Comparison of ENCODE assay signal across 8 mouse cellular contexts in the genomic region with DNA sequence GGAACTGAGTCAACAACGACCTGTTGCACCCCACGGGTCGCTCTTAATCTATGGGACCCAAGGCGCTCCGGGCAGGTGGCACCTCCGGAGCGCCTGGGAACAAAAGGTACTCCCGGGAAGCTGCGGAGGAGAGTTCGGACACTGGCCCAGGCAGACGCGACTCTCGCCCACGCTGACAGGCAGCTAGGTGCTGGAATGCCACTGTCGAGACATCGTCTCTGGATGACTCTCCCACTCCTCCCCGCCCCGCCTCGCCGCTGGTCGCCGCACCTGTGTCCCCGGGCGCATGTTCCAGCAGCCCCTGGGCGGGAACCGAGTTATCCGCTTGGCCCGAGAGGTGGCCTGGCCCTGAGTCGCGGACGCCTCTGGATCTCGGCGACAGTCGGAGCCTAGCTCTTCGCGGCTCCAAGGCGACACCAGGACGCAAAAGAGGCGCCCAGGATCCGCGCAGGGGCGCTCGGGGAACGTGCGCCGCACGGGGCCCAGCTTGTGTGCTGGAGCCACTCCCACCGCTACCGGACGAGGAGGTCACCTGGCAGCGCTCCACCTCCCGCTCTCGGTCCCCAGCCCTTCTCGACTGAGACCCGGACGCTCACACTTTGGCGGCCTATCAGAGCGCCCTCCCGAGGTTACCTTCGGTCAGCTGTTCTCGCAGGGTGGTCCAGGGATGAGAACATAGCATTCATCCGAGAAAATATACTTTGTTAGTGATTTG. TPM values are rescaled to one million over a fixed set of nuclear protein-coding genes. Genes with fewer than 3 reads are reported as not detected.
A peak's percentile ranks its signal among the peaks of the same experiment; 100 is the strongest.
DNase-seq lines count a peak whose midpoint lies in the region; ATAC-seq and TF ChIP-seq lines count a peak whose summit lies in the region.

A gene (minus strand): TSS at position 601 of the 715 bp plus-strand sequence.

- under 1% methylated on average over 62 of the region's 62 CpGs for WGBS in hindbrain, embryonic 15.5 days

- POLR2A ChIA-PET in Patski (lab: Charles Lee): interaction anchor here (0.6 to 1.1 kb wide), 3 partner anchors 9 to 424 kb away, joined by 3 to 5 read pairs (median 4); no protein-coding TSS in a partner anchor

- H3K4me3 ChIP-seq in gastrocnemius, adult 2 months: peak within 1 kb of the TSS; percentile 68
- H3K4me3 ChIP-seq in hindbrain, embryonic 15.5 days: peak within 1 kb of the TSS; percentile 56

- no peaks in the 10 kb centered on the region for H3K9me3 ChIP-seq in hindbrain, embryonic 15.5 days

- peak within 1 kb of the TSS; percentile 47 for H3K9ac ChIP-seq in hindbrain, embryonic 15.5 days

- no peak for DNase-seq in Patski (ENCODE audit: low read depth, low spot score)
- peak; percentile 68 to 77 for DNase-seq in cerebellum, postnatal 10 days
- peak; percentile 62 for DNase-seq in gastrocnemius, adult 2 months
- peak; percentile 28 to 38 for DNase-seq in left cerebral cortex, postnatal 25 days (ENCODE audit: low spot score in 2 of 2)
- DNase-seq in right cerebral cortex, postnatal 10 days (ENCODE audit: low spot score in 2 of 2): peak; percentile 40 to 51
- peak; percentile 24 for DNase-seq in urinary bladder, postnatal 10 days (ENCODE audit: low spot score)

- peak; percentile 61 for TF ChIP-seq CTCF in Patski (IDR thresholded peaks at IDR 0.05)
- TF ChIP-seq CTCF in gastrocnemius, adult 2 months (IDR thresholded peaks at IDR 0.05): peak; percentile 7; the same call in 1 of the 2 replicates

- peak within 1 kb of the TSS; percentile 35 for H3K27ac ChIP-seq in gastrocnemius, adult 2 months
- no peak within 1 kb of the TSS for H3K27ac ChIP-seq in hindbrain, embryonic 15.5 days (replicated peaks)

- peaks cover 10% of the 10 kb centered on the region for H3K4me1 ChIP-seq in hindbrain, embryonic 15.5 days (replicated peaks)

- intact Hi-C loops in gastrocnemius, adult 2 months (cut with DNase I): no loop called here
- intact Hi-C loops in left cerebral cortex, postnatal 25 days (cut with DNase I): no loop called here

- H3K4me2 ChIP-seq in hindbrain, embryonic 15.5 days: peak within 1 kb of the TSS; percentile 98

- CTCF ChIA-PET in Patski (lab: Charles Lee): interaction anchor here (0.8 to 1.5 kb wide), 2 partner anchors 15 to 16 kb away, joined by 3 to 5 read pairs; no protein-coding TSS in a partner anchor

- in situ Hi-C loops in Patski (cut with MboI; ENCODE audit: low pct_unique_long_range_greater_than_20kb): no loop called here

- H3K36me3 ChIP-seq in hindbrain, embryonic 15.5 days: no peaks in the 10 kb centered on the region

- no peaks in the 10 kb centered on the region for H3K27me3 ChIP-seq in Patski
- peaks cover 20% of the 10 kb centered on the region; the same call in 1 of the 2 replicates for H3K27me3 ChIP-seq in hindbrain, embryonic 15.5 days

- peak; percentile 74 for ATAC-seq in Patski
- peak; percentile 82 for ATAC-seq in hindbrain, embryonic 15.5 days (ENCODE audit: low FRiP score, low read depth)
- peak; percentile 60 for ATAC-seq in megakaryocyte progenitor cell, adult 5-6 weeks (replicated peaks; ENCODE audit: poor library complexity)

RNA-seq across cellular contexts. Expression of the gene that starts here (rescaled TPM):
- polyA plus RNA-seq in Patski (2021): 6.5 TPM
- total RNA-seq in gastrocnemius, adult 2 months (2021): under 1 TPM; 0.20 to 0.23 TPM
- 0.64 and 0.69 TPM in 2 replicates for polyA plus RNA-seq in hindbrain, embryonic 15.5 days (2015; fragmentation: Nextera tagmentation; extraction: Ambion mirVana)
- under 1 TPM; 0.25 to 0.48 TPM for total RNA-seq in left cerebral cortex, postnatal 25 days (2021)
- total RNA-seq in megakaryocyte progenitor cell, adult 5-6 weeks (2015): 1.1 and 1.4 TPM in 2 replicates
- total RNA-seq in megakaryocyte progenitor cell, adult 5-6 weeks (2017): 4.1 and 4.8 TPM in 2 replicates

Comparison
In these comparisons a context has a peak if more than half of its experiments do, and no peak if none do; other contexts are left out.
1. Peak in DNase-seq, H3K4me3 ChIP-seq and H3K27ac ChIP-seq in gastrocnemius, adult 2 months; RNA of the gene not detected or under 1 TPM.
2. Peak in ATAC-seq, H3K4me3 ChIP-seq, H3K9ac ChIP-seq and H3K4me2 ChIP-seq in hindbrain, embryonic 15.5 days; RNA of the gene not detected or under 1 TPM.
3. Peak in DNase-seq in left cerebral cortex, postnatal 25 days; RNA of the gene not detected or under 1 TPM.